In genomic region chr8:121829777-121830362, GRCm38 (mm10) we compare ENCODE assay signal across 8 mouse cellular contexts. TPM values are rescaled to one million over a fixed set of nuclear protein-coding genes. Genes with fewer than 3 reads are reported as not detected.
A peak's percentile ranks its signal among the peaks of the same experiment; 100 is the strongest.
DNase-seq lines count a peak whose midpoint lies in the region; ATAC-seq and TF ChIP-seq lines count a peak whose summit lies in the region.

No protein-coding gene starts in this region.

- no peaks in the 10 kb centered on the region for H3K36me3 ChIP-seq in heart, embryonic 10.5 days
- H3K36me3 ChIP-seq in ES-E14 (ENCODE audit: control insufficient read depth, insufficient read depth, low read length, poor library complexity, severe bottlenecking), result 0 out of 2 replicates have a peak, but pooled peaks cover 4% of the 10 kb centered on the region
- no peaks in the 10 kb centered on the region for H3K36me3 ChIP-seq in intestine, postnatal 0 days (ENCODE audit: control insufficient read depth, insufficient read depth)

- peak overlapping the region; percentile 94 for H3K4me3 ChIP-seq in heart, embryonic 10.5 days
- peak overlapping the region; percentile 77 to 96 for H3K4me3 ChIP-seq in ES-E14 (ENCODE audit: insufficient read depth in 1 of 2, low read depth in 1 of 2, low read length in 2 of 2, poor library complexity in 1 of 2, severe bottlenecking in 1 of 2)
- peak overlapping the region; percentile 89 for H3K4me3 ChIP-seq in intestine, postnatal 0 days (ENCODE audit: low read depth, low read length)

- in situ Hi-C loops in ES-E14 (cut with MboI; ENCODE audit: low sequenced_read_pairs in 2 of 2, unreplicated experiment in 2 of 2), result no loop called here

- peak overlapping the region; percentile 90 for H3K27ac ChIP-seq in heart, embryonic 10.5 days
- no peak overlapping the region for H3K27ac ChIP-seq in ES-E14 (ENCODE audit: insufficient read depth, low read depth, low read length, poor library complexity, severe bottlenecking)
- H3K27ac ChIP-seq in intestine, postnatal 0 days (ENCODE audit: low read depth, low read length), result no peak overlapping the region

- no peaks in the 10 kb centered on the region for H3K9me3 ChIP-seq in heart, embryonic 10.5 days
- H3K9me3 ChIP-seq in ES-E14 (ENCODE audit: control insufficient read depth, insufficient read depth, low read depth, low read length), result no peaks in the 10 kb centered on the region
- H3K9me3 ChIP-seq in intestine, postnatal 0 days (ENCODE audit: control insufficient read depth), result no peaks in the 10 kb centered on the region

- H3K27me3 ChIP-seq in heart, embryonic 10.5 days (ENCODE audit: insufficient read depth, poor library complexity, severe bottlenecking), result no peaks in the 10 kb centered on the region
- H3K27me3 ChIP-seq in intestine, postnatal 0 days (replicated peaks; ENCODE audit: control insufficient read depth, insufficient read depth, low read length), result no peaks in the 10 kb centered on the region

- peaks cover 19% of the 10 kb centered on the region for H3K4me1 ChIP-seq in heart, embryonic 10.5 days
- H3K4me1 ChIP-seq in ES-E14 (ENCODE audit: control insufficient read depth in 2 of 2, insufficient read depth in 2 of 2, low read length in 2 of 2, poor library complexity in 1 of 2), result peaks cover 0 to 9% of the 10 kb centered on the region in 2 experiments; a peak in 2 of 4 replicates
- peaks cover 6% of the 10 kb centered on the region; the same call in 1 of the 2 replicates for H3K4me1 ChIP-seq in intestine, postnatal 0 days (replicated peaks; ENCODE audit: control insufficient read depth, insufficient read depth, low read length)

- ATAC-seq in intestine, postnatal 0 days, result peak; percentile 73
- ATAC-seq in monocyte, adult 5-6 weeks (replicated peaks; ENCODE audit: insufficient number of reproducible peaks, low FRiP score, low TSS enrichment, poor library complexity, severe bottlenecking), result peak; percentile 25; the same call in 1 of the 2 replicates

- peak overlapping the region; percentile 93 for H3K4me2 ChIP-seq in intestine, postnatal 0 days (replicated peaks; ENCODE audit: low read depth)

- WGBS in heart, embryonic 10.5 days, result 18% methylated on average over 18 of the region's 18 CpGs
- 16% methylated on average over 18 of the region's 18 CpGs for WGBS in intestine, postnatal 0 days

- TF ChIP-seq CTCF in intestine, postnatal 0 days (IDR thresholded peaks at IDR 0.05; ENCODE audit: low read depth), result no peak

- peak overlapping the region; percentile 90 for H3K9ac ChIP-seq in ES-E14 (ENCODE audit: insufficient read depth, low read depth, low read length, poor library complexity, severe bottlenecking)
- H3K9ac ChIP-seq in intestine, postnatal 0 days (ENCODE audit: low read depth, low read length), result peak overlapping the region; percentile 85; the same call in 1 of the 2 replicates

- DNase-seq in heart, embryonic 10.5 days (ENCODE audit: low spot score), result no peak
- no peak for DNase-seq in heart, postnatal 4 days
- DNase-seq in ES-E14 (ENCODE audit: low read depth, low spot score), result no peak
- DNase-seq in fat pad, adult 2 months (ENCODE audit: extremely low read depth, low read depth, low spot score), result peak; percentile 70
- DNase-seq in urinary bladder, postnatal 25 days (ENCODE audit: low spot score), result no peak
- no peak for DNase-seq in layer of hippocampus, postnatal 10 days (ENCODE audit: low spot score in 2 of 2)

TF ChIP-seq in ES-E14, 5 proteins besides CTCF, POLR2A, EP300 and RAD21:
- TF ChIP-seq MAFK (IDR thresholded peaks at IDR 0.05; ENCODE audit: insufficient read depth, low read depth, low read length) (no peak), ZC3H11A (IDR thresholded peaks at IDR 0.05; ENCODE audit: borderline replicate concordance, low read depth, low read length) (no peak), CHD2 (IDR thresholded peaks at IDR 0.05; ENCODE audit: low read depth, low read length) (no peak), HCFC1 (IDR thresholded peaks at IDR 0.05; ENCODE audit: borderline replicate concordance, insufficient read depth, low read length) (no peak), ZNF384 (IDR thresholded peaks at IDR 0.05; ENCODE audit: low read depth, low read length) (no peak)

RNA-seq across cellular contexts. Expression of gene Klhdc4, which starts 0.5 kb away (rescaled TPM):
- 44.3 and 54.4 TPM in 2 replicates for polyA plus RNA-seq in heart, embryonic 10.5 days (2016; fragmentation: Nextera tagmentation; extraction: Ambion mirVana)
- total RNA-seq in heart, postnatal 4 days (2021), result 10 to 100 TPM; 17.8 to 21.9 TPM
- total RNA-seq in ES-E14 (2012; rRNA removed), result 65.9 and 84.3 TPM in 2 replicates
- 10.7 and 12.1 TPM in 2 replicates for polyA plus RNA-seq in intestine, postnatal 0 days (2015; fragmentation: Nextera tagmentation; extraction: Ambion mirVana)
- 32.3 to 53.1 TPM (median 45.2 TPM) in 3 replicates for total RNA-seq in monocyte, adult 5-6 weeks (2017)
- 10 to 100 TPM; 28.8 to 32.1 TPM for total RNA-seq in layer of hippocampus, postnatal 10 days (2021)
